8 mouse cellular contexts compared by ENCODE assay signal in the genomic region with DNA sequence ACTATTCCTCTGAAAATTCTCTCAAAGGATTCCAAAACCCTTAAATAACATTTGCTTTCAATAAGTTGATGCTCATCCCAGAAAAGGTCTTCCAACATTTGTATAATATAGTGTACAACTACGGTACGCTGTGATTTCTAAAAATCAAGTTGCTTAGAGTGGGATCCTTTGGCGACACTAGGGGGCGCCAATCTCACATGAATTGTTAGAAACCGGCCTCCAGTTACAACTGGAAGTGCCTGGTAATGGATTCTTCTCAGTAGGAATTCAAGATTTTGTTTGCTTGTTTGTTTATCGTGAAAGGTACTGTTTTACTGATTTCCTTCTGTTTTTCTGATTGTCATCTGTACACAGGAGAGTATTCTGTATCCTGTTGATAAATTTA. TPM values are rescaled to one million over a fixed set of nuclear protein-coding genes. Genes with fewer than 3 reads are reported as not detected.
A peak's percentile ranks its signal among the peaks of the same experiment; 100 is the strongest.
DNase-seq lines count a peak whose midpoint lies in the region; ATAC-seq lines count a peak whose summit lies in the region.

No protein-coding gene starts in this region.

- peak; percentile 85 for ATAC-seq in forebrain, embryonic 11.5 days (replicated peaks; ENCODE audit: low FRiP score)
- ATAC-seq in hindbrain, embryonic 13.5 days (ENCODE audit: low FRiP score) = peak; percentile 85
- peak; percentile 85 for ATAC-seq in megakaryocyte, adult 5-6 weeks (ENCODE audit: poor library complexity, severe bottlenecking)

- WGBS in forebrain, embryonic 11.5 days = 16% methylated on average over 6 of the region's 6 CpGs
- WGBS in hindbrain, embryonic 13.5 days = 12% methylated on average over 6 of the region's 6 CpGs

- no peak overlapping the region for H3K4me3 ChIP-seq in forebrain, embryonic 11.5 days (ENCODE audit: low read depth, low read length)
- H3K4me3 ChIP-seq in hindbrain, embryonic 13.5 days = no peak overlapping the region

- H3K4me2 ChIP-seq in forebrain, embryonic 11.5 days (ENCODE audit: low read depth, low read length, severe bottlenecking) = no peak overlapping the region
- H3K4me2 ChIP-seq in hindbrain, embryonic 13.5 days = no peak overlapping the region

- no peaks in the 10 kb centered on the region for H3K27me3 ChIP-seq in forebrain, embryonic 11.5 days (ENCODE audit: control insufficient read depth, insufficient read depth, low read length)
- H3K27me3 ChIP-seq in hindbrain, embryonic 13.5 days = no peaks in the 10 kb centered on the region

- no peak overlapping the region for H3K9ac ChIP-seq in forebrain, embryonic 11.5 days (ENCODE audit: low read length)
- H3K9ac ChIP-seq in hindbrain, embryonic 13.5 days = no peak overlapping the region

- H3K36me3 ChIP-seq in forebrain, embryonic 11.5 days (ENCODE audit: control insufficient read depth, insufficient read depth, low read length) = no peaks in the 10 kb centered on the region
- H3K36me3 ChIP-seq in hindbrain, embryonic 13.5 days = no peaks in the 10 kb centered on the region

- H3K9me3 ChIP-seq in forebrain, embryonic 11.5 days (ENCODE audit: control insufficient read depth, low read length) = no peaks in the 10 kb centered on the region
- no peaks in the 10 kb centered on the region for H3K9me3 ChIP-seq in hindbrain, embryonic 13.5 days

- H3K27ac ChIP-seq in forebrain, embryonic 11.5 days (ENCODE audit: low read depth, low read length) = no peak overlapping the region
- H3K27ac ChIP-seq in hindbrain, embryonic 13.5 days = no peak overlapping the region

- peak; percentile 51 to 88 for DNase-seq in adrenal gland, adult (ENCODE audit: inconsistent age in 2 of 2, low spot score in 1 of 2)
- no peak for DNase-seq in adrenal gland, postnatal 4 days (ENCODE audit: low spot score in 2 of 2)
- peak; percentile 1 for DNase-seq in c-Kit-negative CD71-positive TER-119-positive erythroid progenitor cells, embryonic 14.5 days (ENCODE audit: low read depth, low spot score)
- DNase-seq in forebrain, embryonic 11.5 days (ENCODE audit: low spot score) = peak; percentile 79
- DNase-seq in layer of hippocampus, adult 9-10 months (ENCODE audit: low spot score) = peak; percentile 59
- peak; percentile 78 to 85 for DNase-seq in right cerebral cortex, postnatal 10 days (ENCODE audit: low spot score in 2 of 2)

- H3K4me1 ChIP-seq in forebrain, embryonic 11.5 days (replicated peaks; ENCODE audit: control insufficient read depth, insufficient read depth, low read length) = no peaks in the 10 kb centered on the region
- H3K4me1 ChIP-seq in hindbrain, embryonic 13.5 days (replicated peaks) = peaks cover 12% of the 10 kb centered on the region

RNA-seq across cellular contexts. Expression of a gene that starts 13.7 kb away (rescaled TPM):
- not detected for total RNA-seq in adrenal gland, postnatal 4 days (2021)
- polyA plus RNA-seq in forebrain, embryonic 11.5 days (2014; fragmentation: Nextera tagmentation; extraction: Ambion mirVana) = 0.07 TPM in 1 of 2 replicates, not detected in the other
- polyA plus RNA-seq in hindbrain, embryonic 13.5 days (2015; fragmentation: Nextera tagmentation; extraction: Ambion mirVana) = 0.10 TPM in 1 of 2 replicates, not detected in the other
- total RNA-seq in megakaryocyte, adult 5-6 weeks (2015) = not detected in 2 replicates
- total RNA-seq in megakaryocyte, adult 5-6 weeks (2017) = not detected in 2 replicates

RNA-seq across cellular contexts. Expression of a gene that starts 50.7 kb away (rescaled TPM):
- total RNA-seq in adrenal gland, postnatal 4 days (2021) = 10 to 100 TPM; 18.1 to 20.5 TPM
- polyA plus RNA-seq in forebrain, embryonic 11.5 days (2014; fragmentation: Nextera tagmentation; extraction: Ambion mirVana) = 30.7 and 31.1 TPM in 2 replicates
- polyA plus RNA-seq in hindbrain, embryonic 13.5 days (2015; fragmentation: Nextera tagmentation; extraction: Ambion mirVana) = 13.3 and 13.7 TPM in 2 replicates
- total RNA-seq in megakaryocyte, adult 5-6 weeks (2015) = 25.3 and 28.4 TPM in 2 replicates
- 32.2 and 54.4 TPM in 2 replicates for total RNA-seq in megakaryocyte, adult 5-6 weeks (2017)

RNA-seq across cellular contexts. Expression of a gene that starts 57.1 kb away (rescaled TPM):
- total RNA-seq in adrenal gland, postnatal 4 days (2021) = not detected
- not detected in 2 replicates for polyA plus RNA-seq in forebrain, embryonic 11.5 days (2014; fragmentation: Nextera tagmentation; extraction: Ambion mirVana)
- not detected in 2 replicates for polyA plus RNA-seq in hindbrain, embryonic 13.5 days (2015; fragmentation: Nextera tagmentation; extraction: Ambion mirVana)
- total RNA-seq in megakaryocyte, adult 5-6 weeks (2015) = not detected in 2 replicates
- not detected in 2 replicates for total RNA-seq in megakaryocyte, adult 5-6 weeks (2017)

Comparison
In these comparisons a context has a peak if more than half of its experiments do, and no peak if none do; other contexts are left out.
1. DNase-seq: peak in adrenal gland, adult (2 of 2), c-Kit-negative CD71-positive TER-119-positive erythroid progenitor cells, embryonic 14.5 days (single experiment), forebrain, embryonic 11.5 days (single experiment), layer of hippocampus, adult 9-10 months (single experiment) and right cerebral cortex, postnatal 10 days (2 of 2); none in adrenal gland, postnatal 4 days (0 of 2).
2. Peak in every context shown above with its lines, with median percentiles within 50 percentile points of each other: ATAC-seq.